Mouse (Mus musculus): Measurements from ENCODE around the gene Lrrc75b. TPM values are rescaled to one million over a fixed set of nuclear protein-coding genes. Genes with fewer than 3 reads are reported as not detected.

Lrrc75b gene
- polyA plus RNA-seq, 1 experiment from 2014 or later = 3.1 TPM

- H3K9me3 ChIP-seq (replicated peaks) = no peaks in the 10 kb centered on the region
- H3K36me3 ChIP-seq = no peaks in the 10 kb centered on the region
- peak overlapping the region; percentile 14; the same call in 1 of the 2 replicates for H3K4me2 ChIP-seq
- H3K9ac ChIP-seq = no peak overlapping the region
- ATAC-seq (replicated peaks; ENCODE audit: low FRiP score) = no peak
- H3K27me3 ChIP-seq = peaks cover 15% of the 10 kb centered on the region
- H3K4me3 ChIP-seq (replicated peaks) = no peak overlapping the region
- H3K27ac ChIP-seq = peak overlapping the region; percentile 87
- WGBS = 74% methylated on average over 5 of the region's 5 CpGs
- peaks cover 40% of the 10 kb centered on the region for H3K4me1 ChIP-seq
These were observed 6.2 kb upstream of the Lrrc75b start for GRCm38 (mm10) chr10:75566321-75566720.

DNA sequence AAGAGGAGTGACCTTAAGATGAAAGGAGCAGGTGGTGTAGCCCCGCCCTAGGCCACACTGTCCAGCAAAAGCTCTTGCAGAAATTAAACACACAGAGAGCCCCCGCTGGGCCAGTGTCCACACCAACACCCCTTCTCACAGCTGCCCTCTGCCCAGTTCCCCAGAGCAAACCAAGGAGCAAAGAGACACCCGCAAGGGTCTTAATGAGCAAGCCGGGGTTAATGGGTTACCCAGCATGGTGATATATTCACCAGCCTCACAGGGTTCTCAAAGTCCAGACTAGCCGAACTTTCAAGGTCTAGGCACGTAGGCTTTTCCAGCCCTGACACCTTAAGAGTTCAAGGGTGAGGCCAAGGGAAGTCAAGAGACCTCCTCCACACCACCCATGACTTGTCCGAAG lies 5.8 kb upstream of the Lrrc75b start:
- Histone ChIP-seq H3K27ac (peak overlapping the region; percentile 87), H3K9ac (no peak overlapping the region), H3K9me3 (replicated peaks) (no peaks in the 10 kb centered on the region), H3K4me2 (0 out of 2 replicates have a peak overlapping the region, but pooled peaks have one; percentile 14), H3K27me3 (peaks cover 19% of the 10 kb centered on the region), H3K4me1 (peaks cover 38% of the 10 kb centered on the region), H3K4me3 (replicated peaks) (no peak overlapping the region), H3K36me3 (no peaks in the 10 kb centered on the region)
- 45% methylated on average over 7 of the region's 7 CpGs for WGBS
- peak; percentile 79 for ATAC-seq (replicated peaks; ENCODE audit: low FRiP score)

DNA sequence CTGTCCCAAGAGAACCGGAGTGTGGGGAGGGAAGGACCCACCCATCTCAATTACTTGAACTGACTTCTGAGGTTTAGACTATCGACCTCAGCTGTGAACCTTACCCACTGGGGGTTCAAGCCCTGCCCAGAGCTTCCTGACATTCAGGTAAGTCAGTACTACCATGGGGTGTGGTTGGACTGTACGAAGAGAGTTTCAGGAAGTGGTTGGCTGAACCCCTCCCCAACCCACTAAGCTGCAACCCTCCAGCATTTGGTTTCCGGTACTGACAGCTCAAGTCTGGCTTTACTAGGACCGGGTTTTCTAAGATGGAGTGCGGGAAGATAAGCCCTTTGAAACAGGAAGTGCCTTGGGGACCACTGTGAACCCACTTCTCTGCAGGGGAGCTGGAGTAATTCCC lies 5.3 kb upstream of the Lrrc75b start:
- Histone ChIP-seq H3K36me3 (no peaks in the 10 kb centered on the region), H3K27me3 (peaks cover 24% of the 10 kb centered on the region), H3K4me1 (peaks cover 39% of the 10 kb centered on the region), H3K27ac (peak overlapping the region; percentile 87), H3K9ac (no peak overlapping the region), H3K9me3 (replicated peaks) (no peaks in the 10 kb centered on the region), H3K4me3 (replicated peaks) (no peak overlapping the region), H3K4me2 (no peak overlapping the region)
- 49% methylated on average over 6 of the region's 6 CpGs for WGBS
- ATAC-seq (replicated peaks; ENCODE audit: low FRiP score) = peak; percentile 7; the same call in 1 of the 2 replicates

- WGBS = 77% methylated on average over 12 of the region's 12 CpGs
- H3K4me3 ChIP-seq (replicated peaks) = no peak overlapping the region
- H3K9ac ChIP-seq = no peak overlapping the region
- peaks cover 31% of the 10 kb centered on the region for H3K27me3 ChIP-seq
- peak overlapping the region; percentile 87 for H3K27ac ChIP-seq
- ATAC-seq (replicated peaks; ENCODE audit: low FRiP score) = no peak
- H3K9me3 ChIP-seq (replicated peaks) = no peaks in the 10 kb centered on the region
- 0 out of 2 replicates have a peak overlapping the region, but pooled peaks have one; percentile 0 for H3K4me2 ChIP-seq
- H3K36me3 ChIP-seq = no peaks in the 10 kb centered on the region
- H3K4me1 ChIP-seq = peaks cover 42% of the 10 kb centered on the region
These were observed 4.6 kb upstream of the Lrrc75b start for GRCm38 (mm10) chr10:75564687-75565265.

- ATAC-seq (replicated peaks; ENCODE audit: low FRiP score) = no peak
- Histone ChIP-seq H3K9ac (no peak overlapping the region), H3K4me1 (peaks cover 48% of the 10 kb centered on the region), H3K4me2 (no peak overlapping the region), H3K36me3 (no peaks in the 10 kb centered on the region), H3K27me3 (peaks cover 40% of the 10 kb centered on the region), H3K27ac (no peak overlapping the region), H3K9me3 (replicated peaks) (no peaks in the 10 kb centered on the region), H3K4me3 (replicated peaks) (no peak overlapping the region)
- WGBS = 85% methylated on average over 8 of the region's 8 CpGs
These were observed 2.5 kb upstream of the Lrrc75b start for GRCm38 (mm10) chr10:75562596-75562995.

- no peaks in the 10 kb centered on the region for H3K9me3 ChIP-seq (replicated peaks)
- peak within 1 kb of the TSS; percentile 99 for H3K4me2 ChIP-seq
- 61% methylated on average over 10 of the region's 10 CpGs for WGBS
- peaks cover 40% of the 10 kb centered on the region for H3K27me3 ChIP-seq
- ATAC-seq (replicated peaks; ENCODE audit: low FRiP score) = no peak
- no peaks in the 10 kb centered on the region for H3K36me3 ChIP-seq
- H3K27ac ChIP-seq = no peak within 1 kb of the TSS
- peaks cover 63% of the 10 kb centered on the region for H3K4me1 ChIP-seq
- H3K9ac ChIP-seq = peak within 1 kb of the TSS; percentile 71; the same call in 1 of the 2 replicates
- H3K4me3 ChIP-seq (replicated peaks) = peak within 1 kb of the TSS; percentile 64; the same call in 1 of the 2 replicates
These were observed 1.0 kb upstream of the Lrrc75b start, which contains the start of gene Ggt1 for GRCm38 (mm10) chr10:75561071-75561654. Gene Ggt1 (plus strand): TSS chr10:75561604.

- Histone ChIP-seq H3K4me2 (peak overlapping the region; percentile 99), H3K9me3 (replicated peaks) (no peaks in the 10 kb centered on the region), H3K27ac (no peak overlapping the region), H3K27me3 (peaks cover 40% of the 10 kb centered on the region), H3K36me3 (no peaks in the 10 kb centered on the region), H3K9ac (peak overlapping the region; percentile 71), H3K4me1 (peaks cover 64% of the 10 kb centered on the region), H3K4me3 (replicated peaks) (peak overlapping the region; percentile 64)
- ATAC-seq (replicated peaks; ENCODE audit: low FRiP score) = 0 out of 2 replicates have a peak, but pooled peaks have one; percentile 12
- 8% methylated on average over 6 of the region's 6 CpGs for WGBS
These were observed 394 bp upstream of the Lrrc75b start for GRCm38 (mm10) chr10:75560549-75560899.

- no peak for ATAC-seq (replicated peaks; ENCODE audit: low FRiP score)
- peak overlapping the region; percentile 99 for H3K4me2 ChIP-seq
- peak overlapping the region; percentile 64 for H3K4me3 ChIP-seq (replicated peaks)
- peaks cover 59% of the 10 kb centered on the region for H3K4me1 ChIP-seq
- no peak overlapping the region for H3K27ac ChIP-seq
- no peaks in the 10 kb centered on the region for H3K36me3 ChIP-seq
- H3K9me3 ChIP-seq (replicated peaks) = no peaks in the 10 kb centered on the region
- 5% methylated on average over 14 of the region's 14 CpGs for WGBS
- H3K9ac ChIP-seq = peak overlapping the region; percentile 71; the same call in 1 of the 2 replicates
- peaks cover 40% of the 10 kb centered on the region for H3K27me3 ChIP-seq
These were observed 972 bp downstream of the Lrrc75b start for GRCm38 (mm10) chr10:75559041-75559675.

DNA sequence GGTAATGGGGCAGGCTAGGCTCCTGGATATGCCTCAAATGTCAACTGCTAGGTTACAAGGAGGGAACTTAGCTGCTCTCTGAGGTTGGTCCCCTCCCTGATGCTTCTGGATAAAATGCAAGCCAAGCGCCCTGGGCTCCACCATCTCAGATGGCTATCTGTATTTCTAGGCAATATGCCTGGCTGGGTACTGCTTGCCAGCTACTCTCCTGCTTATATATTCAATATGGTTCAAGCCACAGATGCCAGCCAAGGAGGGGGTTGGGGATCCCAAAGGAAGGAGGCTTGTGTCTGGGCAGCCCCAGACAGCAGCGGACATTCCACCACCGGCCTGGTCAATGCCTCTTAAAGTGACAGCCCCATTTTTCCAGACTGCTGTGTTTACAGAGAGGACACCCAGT lies 1.6 kb downstream of the Lrrc75b start:
- H3K9ac ChIP-seq = no peak overlapping the region
- peaks cover 56% of the 10 kb centered on the region for H3K4me1 ChIP-seq
- no peak for ATAC-seq (replicated peaks; ENCODE audit: low FRiP score)
- H3K36me3 ChIP-seq = no peaks in the 10 kb centered on the region
- H3K4me3 ChIP-seq (replicated peaks) = no peak overlapping the region
- H3K27ac ChIP-seq = peak overlapping the region; percentile 18; the same call in 1 of the 2 replicates
- no peaks in the 10 kb centered on the region for H3K9me3 ChIP-seq (replicated peaks)
- H3K27me3 ChIP-seq = peaks cover 40% of the 10 kb centered on the region
- WGBS = 31% methylated on average over 3 of the region's 3 CpGs
- peak overlapping the region; percentile 99; the same call in 1 of the 2 replicates for H3K4me2 ChIP-seq

DNA sequence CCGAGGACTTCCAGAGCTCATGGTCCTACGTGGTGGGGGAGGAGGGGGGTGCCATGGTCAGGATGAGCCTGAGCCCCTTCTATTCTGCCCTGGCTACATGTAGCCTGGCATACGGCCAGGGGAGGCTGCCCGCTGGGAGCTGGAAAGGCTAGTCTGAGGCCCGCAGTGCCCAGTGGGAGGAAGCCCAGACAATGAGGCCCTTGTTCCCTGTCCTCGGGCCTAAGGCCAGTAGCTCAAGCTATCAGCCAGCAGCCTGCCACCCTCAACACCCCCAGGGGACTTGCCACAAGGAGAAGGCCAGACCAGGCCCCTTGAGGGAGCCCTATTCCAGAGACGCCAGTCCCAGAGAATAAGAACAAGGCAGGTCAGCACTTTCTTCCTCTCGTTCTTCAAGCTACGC lies 4.1 kb downstream of the Lrrc75b start:
- peaks cover 74% of the 10 kb centered on the region for H3K4me1 ChIP-seq

GRCm38 (mm10) chr10:75555557-75555956 lies 4.6 kb downstream of the Lrrc75b start:
- ATAC-seq (replicated peaks; ENCODE audit: low FRiP score) = no peak
- Histone ChIP-seq H3K27me3 (peaks cover 17% of the 10 kb centered on the region), H3K4me2 (no peak overlapping the region), H3K4me3 (replicated peaks) (no peak overlapping the region), H3K4me1 (peaks cover 72% of the 10 kb centered on the region), H3K9ac (no peak overlapping the region), H3K36me3 (no peaks in the 10 kb centered on the region), H3K9me3 (replicated peaks) (no peaks in the 10 kb centered on the region), H3K27ac (peak overlapping the region; percentile 65)
- 74% methylated on average over 6 of the region's 6 CpGs for WGBS

More for the DNA sequence above, 4.1 kb downstream of the Lrrc75b start:
- no peaks in the 10 kb centered on the region for H3K36me3 ChIP-seq
- peak overlapping the region; percentile 65 for H3K27ac ChIP-seq
- no peaks in the 10 kb centered on the region for H3K9me3 ChIP-seq (replicated peaks)
- no peak overlapping the region for H3K4me2 ChIP-seq
- WGBS = 55% methylated on average over 9 of the region's 9 CpGs
- ATAC-seq (replicated peaks; ENCODE audit: low FRiP score) = 0 out of 2 replicates have a peak, but pooled peaks have one; percentile 7
- no peak overlapping the region for H3K4me3 ChIP-seq (replicated peaks)
- H3K27me3 ChIP-seq = peaks cover 22% of the 10 kb centered on the region
- H3K9ac ChIP-seq = no peak overlapping the region

GRCm38 (mm10) chr10:75554090-75554489 lies 6.0 kb downstream of the Lrrc75b start:
- peaks cover 72% of the 10 kb centered on the region for H3K4me1 ChIP-seq
- no peak for ATAC-seq (replicated peaks; ENCODE audit: low FRiP score)
- 93% methylated on average over 8 of the region's 8 CpGs for WGBS

More at GRCm38 (mm10) chr10:75554090-75554489, 6.0 kb downstream of the Lrrc75b start:
- Histone ChIP-seq H3K4me2 (no peak overlapping the region), H3K27me3 (peaks cover 3% of the 10 kb centered on the region), H3K9me3 (replicated peaks) (no peaks in the 10 kb centered on the region), H3K4me3 (replicated peaks) (no peak overlapping the region), H3K9ac (no peak overlapping the region), H3K27ac (no peak overlapping the region), H3K36me3 (no peaks in the 10 kb centered on the region)

All from kidney, embryonic 15.5 days (tissue).